Mouse (Mus musculus) limb, embryonic 11.5 days (tissue): ENCODE results near the gene Stpg4. TPM values are rescaled to one million over a fixed set of nuclear protein-coding genes. Genes with fewer than 3 reads are reported as not detected.

ENCODE experiments used
- ATAC-seq: fragments of 200-750 bp; cut with Nextera tagmentation; 2 replicates; pipeline ENCODE4 v1.8.0; 2017; ENCODE audit warnings: low read depth; ENCODE audit not compliant: insufficient number of reproducible peaks, low FRiP score, low TSS enrichment
- DNase-seq: peaks from one replicate; pipeline ENCODE4 v3.0.0-alpha.2; 2015; ENCODE audit warnings: low spot score
- H3K27ac ChIP-seq: fragments of 300-500 bp; sonication (generic); replicated peaks from 2 replicates; pipeline ENCODE4 v1.5.1; 2014; ENCODE audit warnings: low read depth, mild to moderate bottlenecking, low read length
- H3K27me3 ChIP-seq: fragments of 300-500 bp; sonication (generic); 2 replicates; pipeline ENCODE4 v1.6.1; 2014; ENCODE audit warnings: mild to moderate bottlenecking, low read length, mixed read lengths; ENCODE audit not compliant: control insufficient read depth, insufficient read depth
- H3K36me3 ChIP-seq: fragments of 300-500 bp; sonication (generic); 2 replicates; pipeline ENCODE4 v1.6.1; 2014; ENCODE audit warnings: mild to moderate bottlenecking, low read length, moderate library complexity, mixed read lengths; ENCODE audit not compliant: control insufficient read depth, insufficient read depth
- H3K4me1 ChIP-seq: fragments of 300-500 bp; sonication (generic); 2 replicates; pipeline ENCODE4 v1.6.1; 2014; ENCODE audit warnings: low read length, mixed read lengths; ENCODE audit not compliant: control insufficient read depth, insufficient read depth
- H3K4me2 ChIP-seq: fragments of 300-500 bp; sonication (generic); 2 replicates; pipeline ENCODE4 v1.6.1; 2014; ENCODE audit warnings: low read depth, mild to moderate bottlenecking, moderate library complexity; ENCODE audit not compliant: severe bottlenecking
- H3K4me3 ChIP-seq: fragments of 300-500 bp; sonication (generic); 2 replicates; pipeline ENCODE4 v1.5.1; 2014; ENCODE audit warnings: low read depth, low read length
- H3K9ac ChIP-seq: fragments of 300-500 bp; sonication (generic); 2 replicates; pipeline ENCODE4 v1.6.1; 2014; ENCODE audit warnings: mild to moderate bottlenecking, low read length
- H3K9me3 ChIP-seq: fragments of 300-500 bp; sonication (generic); 2 replicates; pipeline ENCODE4 v1.6.1; 2016; ENCODE audit warnings: low read length; ENCODE audit not compliant: control insufficient read depth
- WGBS: fragments of 180-500 bp; shearing (Covaris S2); extraction: QIAGEN DNeasy Blood & Tissue Kit; methylation state at CpG from one replicate; pipeline ENCODE4 v1.1.7; 2014; 5-methylcytosine and 5-hydroxymethylcytosine counted together
- polyA plus RNA-seq: library from polyadenylated mRNA; unstranded; fragments of >200 nt; fragmentation: Nextera tagmentation; extraction: Ambion mirVana; gene quantifications from 2 replicates; pipeline ENCODE4 v1.2.1, GENCODE M21; 2014

The Stpg4 gene
- polyA plus RNA-seq, 1 experiment from 2014 or later = 0.23 TPM

DNA sequence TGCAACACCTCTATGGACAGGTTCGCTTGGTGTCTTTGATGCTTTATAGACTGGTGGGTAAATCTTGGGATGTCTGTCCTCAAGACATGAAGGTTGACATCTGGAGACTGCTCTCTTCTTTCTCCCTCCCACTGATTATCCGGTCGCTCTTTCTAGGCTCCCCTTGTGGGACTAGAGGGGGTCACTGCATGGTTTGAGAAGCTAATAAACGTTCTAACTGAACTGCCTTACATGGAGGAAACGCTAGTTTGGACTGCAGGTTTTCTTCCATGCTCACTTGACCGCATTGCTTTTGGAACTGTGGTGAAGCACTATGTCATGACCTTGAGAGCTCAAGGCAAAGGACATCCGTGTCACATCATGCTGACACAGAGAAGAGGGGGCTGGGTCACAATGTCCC lies 25.8 kb upstream of the Stpg4 start:
- Histone ChIP-seq H3K4me1 (no peaks in the 10 kb centered on the region), H3K27ac (no peak overlapping the region), H3K27me3 (no peaks in the 10 kb centered on the region), H3K9me3 (no peaks in the 10 kb centered on the region), H3K4me3 (no peak overlapping the region), H3K9ac (no peak overlapping the region), H3K4me2 (no peak overlapping the region), H3K36me3 (no peaks in the 10 kb centered on the region)
- no peak for DNase-seq
- no peak for ATAC-seq
- 91% methylated on average over 7 of the region's 7 CpGs for WGBS

DNA sequence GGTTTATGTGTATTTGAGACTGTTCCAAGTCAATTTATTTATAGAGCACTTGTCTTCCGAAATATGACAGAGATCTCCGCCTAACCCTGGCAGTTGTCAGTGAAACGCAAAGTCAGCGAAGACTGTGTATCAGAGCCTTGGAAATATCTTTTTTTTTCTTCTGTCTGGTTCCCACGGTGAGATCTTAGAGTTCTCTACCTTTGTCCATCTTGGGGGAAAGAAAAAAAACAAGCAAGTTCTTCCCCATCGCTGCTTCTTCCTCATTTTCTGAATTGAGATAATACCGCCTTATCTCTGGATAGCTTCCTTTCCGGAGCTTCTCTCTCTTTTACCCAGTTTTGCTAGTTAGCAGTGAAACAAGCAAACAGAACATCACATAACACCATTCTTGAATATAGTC lies 21.3 kb upstream of the Stpg4 start:
- H3K27me3 ChIP-seq = no peaks in the 10 kb centered on the region
- no peak overlapping the region for H3K4me2 ChIP-seq
- no peak overlapping the region for H3K9ac ChIP-seq
- ATAC-seq (no peak), DNase-seq (no peak)
- peaks cover 8% of the 10 kb centered on the region for H3K4me1 ChIP-seq
- H3K36me3 ChIP-seq = peaks cover 2% of the 10 kb centered on the region; the same call in 1 of the 2 replicates
- no peak overlapping the region for H3K27ac ChIP-seq
- no peaks in the 10 kb centered on the region for H3K9me3 ChIP-seq
- WGBS = 86% methylated on average over 8 of the region's 8 CpGs
- no peak overlapping the region for H3K4me3 ChIP-seq

DNA sequence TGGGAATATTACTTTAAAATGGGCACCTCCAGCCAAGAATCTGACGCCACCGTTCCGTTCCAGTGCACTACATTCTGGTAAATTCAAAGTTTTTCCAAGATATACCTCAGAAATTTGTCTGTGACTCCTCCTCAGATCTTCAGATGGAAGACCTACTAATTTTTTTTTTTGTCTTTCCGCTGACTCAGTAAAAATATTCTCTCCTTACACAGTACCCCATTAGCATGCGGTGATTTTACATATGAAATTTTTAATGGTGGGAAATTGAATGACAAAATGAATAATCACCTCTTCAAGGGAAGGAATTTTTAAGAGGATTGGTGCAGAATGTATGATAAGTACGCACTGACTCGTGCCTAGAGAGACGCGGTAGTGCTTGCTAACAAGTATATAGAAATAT lies 20.8 kb upstream of the Stpg4 start:
- no peaks in the 10 kb centered on the region for H3K9me3 ChIP-seq
- H3K9ac ChIP-seq = no peak overlapping the region
- H3K36me3 ChIP-seq = peaks cover 2% of the 10 kb centered on the region; the same call in 1 of the 2 replicates
- no peak overlapping the region for H3K27ac ChIP-seq
- ATAC-seq = no peak
- no peak overlapping the region for H3K4me2 ChIP-seq
- no peaks in the 10 kb centered on the region for H3K27me3 ChIP-seq
- H3K4me1 ChIP-seq = peaks cover 8% of the 10 kb centered on the region
- H3K4me3 ChIP-seq = no peak overlapping the region
- WGBS = 95% methylated on average over 9 of the region's 9 CpGs
- no peak for DNase-seq

DNA sequence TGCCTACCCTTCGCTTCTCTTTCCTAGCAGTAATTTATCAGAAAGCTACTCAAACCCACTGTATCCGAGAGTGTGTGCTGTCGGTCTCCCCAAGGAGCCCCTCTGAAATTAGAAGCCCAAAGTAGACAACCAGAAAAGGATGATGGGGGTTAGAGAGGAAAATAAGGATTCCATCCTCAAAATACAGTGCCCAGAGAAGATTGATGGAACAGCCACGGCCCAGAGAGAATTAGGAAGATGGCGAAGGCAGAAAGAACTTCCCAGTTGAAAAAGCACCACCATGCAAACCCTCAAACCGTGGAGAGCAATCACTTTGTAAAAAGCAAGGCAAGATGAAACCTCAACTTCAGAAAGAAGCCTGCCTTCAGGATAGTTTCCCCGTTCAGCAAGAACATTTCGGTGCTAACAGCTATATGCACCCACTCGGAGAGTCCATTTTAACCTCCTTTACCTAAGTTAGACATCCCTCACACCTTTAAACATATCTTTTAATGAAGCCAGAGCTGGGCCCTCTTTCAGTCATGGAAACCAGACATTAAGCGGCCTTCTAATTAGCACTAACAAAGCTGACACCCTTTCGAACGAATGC lies 20.2 kb upstream of the Stpg4 start:
- no peak for ATAC-seq
- peak overlapping the region; percentile 95 for H3K4me3 ChIP-seq
- peak overlapping the region; percentile 61 for H3K4me2 ChIP-seq
- no peak overlapping the region for H3K27ac ChIP-seq
- peaks cover 2% of the 10 kb centered on the region; the same call in 1 of the 2 replicates for H3K36me3 ChIP-seq
- H3K4me1 ChIP-seq = peaks cover 8% of the 10 kb centered on the region
- no peaks in the 10 kb centered on the region for H3K9me3 ChIP-seq
- no peaks in the 10 kb centered on the region for H3K27me3 ChIP-seq
- DNase-seq = no peak
- 38% methylated on average over 12 of the region's 12 CpGs for WGBS
- H3K9ac ChIP-seq = peak overlapping the region; percentile 97

DNA sequence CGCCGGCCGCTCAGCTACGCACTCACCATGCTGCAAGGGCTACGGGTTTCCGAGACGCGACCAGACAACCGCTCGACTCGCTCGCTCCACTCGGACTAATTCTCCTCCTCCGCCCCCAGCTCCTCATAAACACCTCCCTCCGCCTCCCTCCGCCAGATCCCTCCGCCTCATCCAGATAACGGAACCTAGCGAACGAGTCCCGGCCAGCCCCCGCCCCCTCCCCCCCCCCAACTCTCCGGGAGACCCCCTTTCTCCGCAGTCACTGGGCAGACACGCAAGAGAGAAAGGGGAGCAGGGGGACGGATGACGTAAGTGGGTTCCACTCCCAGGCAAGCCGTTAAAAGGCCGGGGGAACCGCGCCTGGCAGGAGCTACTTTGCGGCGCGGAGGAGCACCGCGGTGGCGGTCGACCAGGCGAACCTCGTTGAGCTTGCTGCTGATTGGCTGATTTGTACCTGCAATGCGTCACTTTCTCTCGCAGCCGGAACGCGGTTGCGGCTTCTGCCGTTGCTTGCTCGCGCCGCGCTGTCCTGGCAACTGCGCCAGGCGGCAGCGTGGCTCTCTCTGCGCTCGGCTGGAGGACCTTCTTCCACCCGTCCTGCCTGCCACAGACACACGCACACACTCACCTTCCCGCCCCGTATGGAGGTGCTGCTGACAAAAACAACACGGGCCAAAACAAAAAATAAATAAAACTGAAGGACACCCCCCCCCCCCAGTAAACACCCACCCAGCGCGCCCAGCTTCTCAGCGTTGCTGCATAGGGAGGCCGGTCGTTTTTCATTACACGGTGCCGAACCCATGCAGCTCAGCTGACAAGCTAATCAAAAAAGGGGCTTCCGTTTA lies 19.4 kb upstream of the Stpg4 start, which contains the start of gene Calm2:
Gene Calm2 (minus strand): TSS at position 169 of the 845 bp plus-strand sequence.
- Histone ChIP-seq H3K9ac (peak within 1 kb of the TSS; percentile 97), H3K4me3 (peak within 1 kb of the TSS; percentile 95), H3K27me3 (no peaks in the 10 kb centered on the region), H3K36me3 (peaks cover 2% of the 10 kb centered on the region; the same call in 1 of the 2 replicates), H3K4me2 (peak within 1 kb of the TSS; percentile 64), H3K4me1 (peaks cover 8% of the 10 kb centered on the region), H3K9me3 (no peaks in the 10 kb centered on the region), H3K27ac (peak within 1 kb of the TSS; percentile 96)
- WGBS = under 1% methylated on average over 68 of the region's 69 CpGs
- ATAC-seq (peak; percentile 90), DNase-seq (peak; percentile 99)

DNA sequence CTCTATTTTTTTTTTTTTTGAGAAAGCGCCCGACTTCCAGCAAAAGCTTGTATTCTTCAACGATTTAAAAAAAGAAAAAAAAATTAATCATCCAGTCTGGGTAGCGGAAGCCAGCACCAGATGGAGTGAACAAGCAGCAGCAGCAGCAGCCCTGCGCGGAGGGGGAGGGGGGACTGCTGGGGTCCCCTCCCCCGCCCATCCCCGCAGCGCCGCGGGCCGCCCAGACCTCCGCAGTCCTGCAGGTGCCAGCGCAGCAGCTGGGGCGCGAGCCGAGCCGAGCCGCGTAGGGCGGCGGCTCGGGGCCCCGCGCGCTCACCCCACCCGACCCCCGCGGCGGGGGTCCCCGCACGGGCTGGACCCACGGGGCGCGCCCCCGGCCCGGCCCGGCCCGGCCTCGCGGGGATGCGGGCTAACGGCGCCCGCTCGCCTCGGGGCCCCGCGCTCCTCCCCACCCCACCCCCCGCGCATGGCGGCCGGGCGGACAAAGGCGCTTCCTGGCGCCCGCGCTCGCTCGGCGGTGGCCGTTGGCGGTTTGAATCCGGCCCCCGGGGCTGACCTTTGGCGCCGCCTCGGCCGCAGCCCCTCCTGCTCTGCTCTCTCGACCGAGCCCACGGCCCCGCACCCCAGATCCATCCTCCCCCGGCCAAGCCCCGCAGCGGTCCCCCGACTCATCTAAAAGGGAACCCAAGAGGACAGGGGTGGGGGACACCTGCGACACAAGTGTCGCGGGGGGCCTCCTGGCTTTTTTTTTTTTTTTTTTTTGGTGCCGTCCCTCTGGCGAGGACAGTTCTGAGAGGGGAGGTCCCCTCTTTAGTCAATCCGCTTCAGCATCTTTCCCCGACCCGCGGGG lies 18.6 kb upstream of the Stpg4 start:
- Histone ChIP-seq H3K4me3 (peak overlapping the region; percentile 95), H3K4me1 (peaks cover 10% of the 10 kb centered on the region), H3K9me3 (no peaks in the 10 kb centered on the region), H3K4me2 (peak overlapping the region; percentile 64), H3K27ac (peak overlapping the region; percentile 96), H3K9ac (peak overlapping the region; percentile 97), H3K36me3 (peaks cover 2% of the 10 kb centered on the region; the same call in 1 of the 2 replicates), H3K27me3 (no peaks in the 10 kb centered on the region)
- ATAC-seq (peak; percentile 73), DNase-seq (peak; percentile 85)
- under 1% methylated on average over 36 of the region's 86 CpGs for WGBS

DNA sequence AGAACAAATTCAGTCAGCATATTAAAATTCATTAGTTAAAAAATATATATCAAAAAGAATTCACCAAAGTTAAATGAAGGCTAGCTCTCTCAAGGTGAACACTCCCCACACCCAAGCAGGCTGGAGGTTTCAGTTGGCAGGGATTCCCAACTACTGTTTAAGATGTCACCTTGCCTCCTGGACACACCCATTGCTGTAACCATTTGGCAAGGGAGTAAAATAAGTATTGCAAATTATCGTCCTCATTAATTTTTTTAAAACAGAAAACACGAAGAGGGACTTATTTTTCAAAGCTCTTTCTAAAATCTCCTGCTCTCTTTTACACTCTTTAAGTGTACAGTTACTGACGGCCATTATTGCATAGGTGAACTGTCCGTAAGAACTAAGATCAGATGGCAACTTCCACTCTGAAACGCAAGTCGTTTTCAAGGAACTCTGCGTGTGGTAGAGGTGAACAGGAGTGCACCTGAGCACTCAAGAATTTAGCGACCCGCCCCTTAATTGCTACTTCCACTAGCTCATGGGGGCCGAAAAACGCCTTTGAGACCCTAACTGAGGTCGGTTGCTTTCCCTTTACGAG lies 17.9 kb upstream of the Stpg4 start:
- Histone ChIP-seq H3K4me1 (peaks cover 10% of the 10 kb centered on the region), H3K4me2 (peak overlapping the region; percentile 64), H3K27me3 (no peaks in the 10 kb centered on the region), H3K9me3 (no peaks in the 10 kb centered on the region), H3K36me3 (peaks cover 2% of the 10 kb centered on the region; the same call in 1 of the 2 replicates), H3K4me3 (peak overlapping the region; percentile 95), H3K27ac (no peak overlapping the region), H3K9ac (peak overlapping the region; percentile 97)
- DNase-seq (no peak), ATAC-seq (no peak)
- WGBS = under 1% methylated on average over 13 of the region's 13 CpGs

DNA sequence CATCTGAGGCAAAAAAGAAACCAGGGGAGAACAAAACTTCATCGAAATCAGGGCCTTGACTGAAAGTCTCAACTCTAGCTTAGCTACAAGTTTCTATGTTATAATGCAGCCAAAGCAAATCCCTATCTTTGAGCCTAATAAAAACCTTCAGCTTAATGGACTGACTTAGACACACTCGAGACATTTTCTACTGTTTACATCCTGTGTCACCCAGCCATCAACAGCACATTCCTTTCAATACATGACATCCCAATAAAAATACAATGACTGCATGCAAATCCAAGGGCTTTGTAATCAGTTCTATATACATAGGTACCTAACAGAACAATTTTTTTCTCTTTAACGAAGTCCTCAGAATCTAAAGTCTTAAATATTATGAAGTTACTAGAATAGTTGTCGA lies 17.2 kb upstream of the Stpg4 start:
- no peaks in the 10 kb centered on the region for H3K9me3 ChIP-seq
- no peak overlapping the region for H3K27ac ChIP-seq
- DNase-seq (no peak), ATAC-seq (no peak)
- H3K4me1 ChIP-seq = peaks cover 10% of the 10 kb centered on the region
- peak overlapping the region; percentile 17 for H3K4me3 ChIP-seq
- H3K9ac ChIP-seq = no peak overlapping the region
- peak overlapping the region; percentile 39 for H3K4me2 ChIP-seq
- H3K27me3 ChIP-seq = no peaks in the 10 kb centered on the region
- H3K36me3 ChIP-seq = peaks cover 2% of the 10 kb centered on the region; the same call in 1 of the 2 replicates
- WGBS = 55% methylated on average over 4 of the region's 4 CpGs
